Mouse (Mus musculus) heart, postnatal 0 days (tissue): ENCODE measurements at regions not wholly inside any gene's neighbourhood (a gene's known extent, or its start where the extent isn't known, plus 50 kb on each side); places are given as distances from the start of the nearest gene placed in this dataset.

Source experiments
- CTCF ChIP-seq: IDR thresholded peaks from 2 replicates; pipeline ENCODE4 v1.5.1; 2016; ENCODE audit warnings: antibody characterized with exemption, control low read depth, low read depth
- EP300 ChIP-seq: IDR thresholded peaks from 2 replicates; pipeline ENCODE4 v1.6.1; 2016; ENCODE audit warnings: antibody characterized with exemption, low read depth

DNA sequence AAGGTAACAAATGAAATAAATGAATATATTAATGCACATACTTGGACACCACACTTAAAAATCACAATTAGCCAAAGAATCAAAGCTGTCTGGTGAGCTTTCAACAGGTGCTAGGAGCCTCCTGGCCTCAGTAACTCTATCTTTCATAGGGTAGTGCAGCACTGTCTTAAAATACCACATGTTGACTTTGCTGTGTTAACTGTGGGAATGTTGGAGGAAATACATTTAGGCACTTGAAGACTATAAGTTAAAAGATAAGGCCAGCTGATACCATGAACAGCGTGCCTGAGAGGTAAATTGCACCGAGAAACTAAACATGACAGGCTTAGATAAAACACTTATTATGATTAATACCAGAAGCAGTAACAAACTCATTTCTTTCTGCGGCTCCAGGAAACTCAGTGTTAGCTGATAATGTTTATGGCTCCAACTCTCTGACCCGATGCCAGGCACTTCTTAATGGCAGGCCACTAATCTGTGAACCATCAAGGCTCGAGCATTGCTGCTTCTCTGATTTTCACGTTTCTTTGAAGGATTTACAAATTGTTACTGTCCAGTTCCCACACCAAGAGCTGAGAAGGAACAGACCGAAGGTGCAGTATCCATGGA lies 343.8 kb upstream of the Fam241a start:
- TF ChIP-seq CTCF: no peak
- no peak for TF ChIP-seq EP300
